Comparison of ENCODE assay signal across 18 mouse cellular contexts in the genomic region with DNA sequence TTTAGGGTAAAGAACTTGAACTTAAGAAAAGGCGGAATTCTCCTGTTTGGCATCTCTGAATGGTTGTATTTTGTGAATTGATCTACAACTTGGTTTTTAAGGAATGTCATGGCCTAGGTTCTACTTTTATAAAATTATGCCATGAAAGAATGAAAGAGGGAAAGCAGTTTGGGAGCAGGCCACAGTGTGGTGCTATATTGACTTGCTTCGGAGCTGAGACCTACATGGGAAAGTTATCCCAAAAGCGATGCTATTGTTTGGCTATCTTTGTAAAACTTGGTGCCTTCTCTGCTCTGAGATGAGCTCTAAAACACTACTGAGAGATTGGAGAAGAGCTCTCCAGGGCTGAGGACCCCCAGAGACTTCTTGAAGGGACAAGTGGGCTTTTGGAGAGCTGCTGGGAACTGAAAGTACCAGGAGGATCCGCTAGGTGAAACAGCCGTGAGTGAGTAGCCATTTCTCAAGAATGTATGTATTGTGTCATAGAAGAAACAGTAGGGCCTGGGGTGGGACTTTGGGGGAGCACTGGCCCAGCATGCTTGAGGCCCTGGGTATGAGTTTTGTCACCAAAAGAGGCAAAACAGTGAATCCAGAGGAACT. TPM values are rescaled to one million over a fixed set of nuclear protein-coding genes. Genes with fewer than 3 reads are reported as not detected.
DNase-seq lines count a peak whose midpoint lies in the region; ATAC-seq and TF ChIP-seq lines count a peak whose summit lies in the region.
"Had no signal": no experiment of that assay in that cellular context is flagged by ENCODE, and none has a peak within 500 bp of the region (broad histone marks: within the 10 kb centered on the region; RNA-seq: fewer than 3 reads in every experiment).

No protein-coding gene starts in this region.

- no peak for ATAC-seq in forebrain, postnatal 0 days
- ATAC-seq in forebrain, embryonic 13.5 days, result no peak
- no peak for ATAC-seq in stomach, postnatal 0 days (ENCODE audit: low FRiP score, low TSS enrichment)

- H3K27ac ChIP-seq in forebrain, postnatal 0 days (ENCODE audit: low read depth, low read length), result no peak overlapping the region
- no peak overlapping the region for H3K27ac ChIP-seq in forebrain, embryonic 13.5 days
- no peak overlapping the region for H3K27ac ChIP-seq in stomach, postnatal 0 days (replicated peaks)
- H3K27ac ChIP-seq: embryonic facial prominence, embryonic 13.5 days; heart, embryonic 15.5 days; hindbrain, embryonic 15.5 days; limb, embryonic 10.5 days; liver, embryonic 13.5 days had no signal

- H3K4me3 ChIP-seq in forebrain, postnatal 0 days (ENCODE audit: low read depth, low read length), result no peak overlapping the region
- no peak overlapping the region for H3K4me3 ChIP-seq in forebrain, embryonic 13.5 days
- H3K4me3 ChIP-seq in stomach, postnatal 0 days (ENCODE audit: low read depth, low read length), result no peak overlapping the region
- H3K4me3 ChIP-seq: embryonic facial prominence, embryonic 13.5 days had no signal

- no peak for DNase-seq in forebrain, postnatal 0 days
- DNase-seq in kidney, postnatal 10 days, result peak; percentile 10
- DNase-seq in kidney, postnatal 36 days, result no peak
- DNase-seq in thymus, postnatal 4 days, result peak; percentile 10
- no peak for DNase-seq in thymus, postnatal 36 days
- DNase-seq in stomach, postnatal 0 days (ENCODE audit: low spot score), result no peak
- DNase-seq in Muller cell, postnatal 12 days (ENCODE audit: inconsistent ontology term), result no peak
- DNase-seq: cerebellum, adult 11 months; kidney, postnatal 14 days; layer of hippocampus, postnatal 36 days; liver, embryonic 13.5 days had no signal

- 77% methylated on average over 5 of the region's 5 CpGs for WGBS in forebrain, postnatal 0 days
- WGBS in forebrain, embryonic 13.5 days, result 75% methylated on average over 5 of the region's 5 CpGs
- WGBS in stomach, postnatal 0 days, result 85% methylated on average over 5 of the region's 5 CpGs

- peaks cover 3% of the 10 kb centered on the region for H3K4me1 ChIP-seq in forebrain, postnatal 0 days (ENCODE audit: insufficient read depth)
- H3K4me1 ChIP-seq in forebrain, embryonic 13.5 days, result peaks cover 7% of the 10 kb centered on the region
- H3K4me1 ChIP-seq in stomach, postnatal 0 days (replicated peaks; ENCODE audit: control insufficient read depth, insufficient read depth), result no peaks in the 10 kb centered on the region

- H3K36me3 ChIP-seq in forebrain, postnatal 0 days (ENCODE audit: insufficient read depth), result no peaks in the 10 kb centered on the region
- no peaks in the 10 kb centered on the region for H3K36me3 ChIP-seq in forebrain, embryonic 13.5 days (ENCODE audit: poor library complexity, severe bottlenecking)
- H3K36me3 ChIP-seq in stomach, postnatal 0 days (ENCODE audit: control insufficient read depth, insufficient read depth, low read length), result no peaks in the 10 kb centered on the region
- H3K36me3 ChIP-seq: embryonic facial prominence, embryonic 13.5 days; heart, embryonic 15.5 days; hindbrain, embryonic 15.5 days; limb, embryonic 10.5 days; liver, embryonic 13.5 days had no signal

- no peak overlapping the region for H3K9ac ChIP-seq in forebrain, postnatal 0 days
- no peak overlapping the region for H3K9ac ChIP-seq in forebrain, embryonic 13.5 days
- H3K9ac ChIP-seq in stomach, postnatal 0 days (ENCODE audit: low read length), result no peak overlapping the region
- H3K9ac ChIP-seq: embryonic facial prominence, embryonic 13.5 days; heart, embryonic 15.5 days; hindbrain, embryonic 15.5 days; liver, embryonic 13.5 days had no signal

- no peaks in the 10 kb centered on the region for H3K9me3 ChIP-seq in forebrain, postnatal 0 days (ENCODE audit: low read length)
- H3K9me3 ChIP-seq in forebrain, embryonic 13.5 days (replicated peaks), result no peaks in the 10 kb centered on the region
- no peaks in the 10 kb centered on the region for H3K9me3 ChIP-seq in stomach, postnatal 0 days (ENCODE audit: control insufficient read depth, low read length)
- H3K9me3 ChIP-seq: embryonic facial prominence, embryonic 13.5 days; heart, embryonic 15.5 days; hindbrain, embryonic 15.5 days; limb, embryonic 10.5 days; liver, embryonic 13.5 days had no signal

- peak; percentile 50 for TF ChIP-seq CTCF in forebrain, postnatal 0 days (IDR thresholded peaks at IDR 0.05; ENCODE audit: low read depth)
- TF ChIP-seq CTCF in stomach, postnatal 0 days (IDR thresholded peaks at IDR 0.05; ENCODE audit: low read depth), result peak; percentile 48; the same call in 1 of the 2 replicates

- H3K27me3 ChIP-seq in forebrain, postnatal 0 days (ENCODE audit: insufficient read depth, low read length), result no peaks in the 10 kb centered on the region
- no peaks in the 10 kb centered on the region for H3K27me3 ChIP-seq in forebrain, embryonic 13.5 days
- no peaks in the 10 kb centered on the region for H3K27me3 ChIP-seq in stomach, postnatal 0 days (ENCODE audit: control insufficient read depth, insufficient read depth, low read length)
- H3K27me3 ChIP-seq: embryonic facial prominence, embryonic 13.5 days; heart, embryonic 15.5 days; hindbrain, embryonic 15.5 days; liver, embryonic 13.5 days had no signal

- no peak for TF ChIP-seq EP300 in stomach, postnatal 0 days (optimal IDR thresholded peaks at IDR 0.05)

- H3K4me2 ChIP-seq in forebrain, postnatal 0 days (ENCODE audit: low read depth), result no peak overlapping the region
- no peak overlapping the region for H3K4me2 ChIP-seq in forebrain, embryonic 13.5 days
- no peak overlapping the region for H3K4me2 ChIP-seq in stomach, postnatal 0 days (replicated peaks; ENCODE audit: low read depth)

RNA-seq across cellular contexts. Expression of gene Ccdc28a, which starts 1.6 kb away (rescaled TPM):
- 5.1 and 6.2 TPM in 2 replicates for total RNA-seq in forebrain, postnatal 0 days (2014; rRNA removed)
- polyA plus RNA-seq in forebrain, postnatal 0 days (2015; fragmentation: Nextera tagmentation; extraction: Ambion mirVana), result 7.0 and 8.6 TPM in 2 replicates
- 6.8 and 7.2 TPM in 2 replicates for polyA plus RNA-seq in forebrain, embryonic 13.5 days (2015; fragmentation: Nextera tagmentation; extraction: Ambion mirVana)
- 13.8 and 14.8 TPM in 2 replicates for polyA plus RNA-seq in stomach, postnatal 0 days (2015; fragmentation: Nextera tagmentation; extraction: Ambion mirVana)

RNA-seq across cellular contexts. Expression of gene Ect2l, which starts 25.7 kb away (rescaled TPM):
- total RNA-seq in forebrain, postnatal 0 days (2014; rRNA removed), result 0.23 TPM in 1 of 2 replicates, not detected in the other
- 0.24 and 0.58 TPM in 2 replicates for polyA plus RNA-seq in forebrain, postnatal 0 days (2015; fragmentation: Nextera tagmentation; extraction: Ambion mirVana)
- polyA plus RNA-seq in forebrain, embryonic 13.5 days (2015; fragmentation: Nextera tagmentation; extraction: Ambion mirVana), result 0.58 TPM in 1 of 2 replicates, not detected in the other
- polyA plus RNA-seq in stomach, postnatal 0 days (2015; fragmentation: Nextera tagmentation; extraction: Ambion mirVana), result 0.21 and 0.51 TPM in 2 replicates
- total RNA-seq: neutrophil, adult 5-6 weeks had no signal
- polyA plus RNA-seq: spleen, adult 2 months had no signal

Comparison
In these comparisons a context has a peak if more than half of its experiments do, and no peak if none do; other contexts are left out.
1. DNase-seq: peak in kidney, postnatal 10 days (single experiment) and thymus, postnatal 4 days (single experiment); none in forebrain, postnatal 0 days (single experiment), kidney, postnatal 36 days (0 of 2), thymus, postnatal 36 days (0 of 2), stomach, postnatal 0 days (single experiment) and Muller cell, postnatal 12 days (single experiment).